Mouse (Mus musculus): Measurements from ENCODE around the gene Lgmn. TPM values are rescaled to one million over a fixed set of nuclear protein-coding genes. Genes with fewer than 3 reads are reported as not detected.
A peak's percentile ranks its signal among the peaks of the same experiment; 100 is the strongest.

Gene Lgmn
- polyA plus RNA-seq, 1 experiment from 2014 or later: 45.6 TPM

GRCm38 (mm10) chr12:102426285-102426684 lies 13.3 kb downstream of the Lgmn start:
- Histone ChIP-seq H3K4me1 (no peaks in the 10 kb centered on the region), H3K9me3 (0 out of 2 replicates have a peak, but pooled peaks cover 2% of the 10 kb centered on the region), H3K27ac (replicated peaks) (no peak overlapping the region), H3K27me3 (replicated peaks; ENCODE audit: low read depth, poor library complexity, severe bottlenecking) (no peaks in the 10 kb centered on the region), H3K36me3 (replicated peaks) (peaks cover 30% of the 10 kb centered on the region), H3K4me3 (no peak overlapping the region)
- 94% methylated on average over 7 of the region's 7 CpGs for WGBS
- DNase-seq (ENCODE audit: low spot score): no peak

- H3K27me3 ChIP-seq (replicated peaks; ENCODE audit: low read depth, poor library complexity, severe bottlenecking): no peaks in the 10 kb centered on the region
- 0 out of 2 replicates have a peak, but pooled peaks cover 2% of the 10 kb centered on the region for H3K9me3 ChIP-seq
- 80% methylated on average over 4 of the region's 4 CpGs for WGBS
- H3K4me3 ChIP-seq: no peak overlapping the region
- H3K4me1 ChIP-seq: no peaks in the 10 kb centered on the region
- DNase-seq (ENCODE audit: low spot score): no peak
- H3K27ac ChIP-seq (replicated peaks): no peak overlapping the region
- peaks cover 31% of the 10 kb centered on the region for H3K36me3 ChIP-seq (replicated peaks)
Observed at GRCm38 (mm10) chr12:102425048-102425578, 14.5 kb downstream of the Lgmn start.

- Histone ChIP-seq H3K9me3 (0 out of 2 replicates have a peak, but pooled peaks cover 2% of the 10 kb centered on the region), H3K27ac (replicated peaks) (no peak overlapping the region), H3K36me3 (replicated peaks) (peaks cover 31% of the 10 kb centered on the region), H3K27me3 (replicated peaks; ENCODE audit: low read depth, poor library complexity, severe bottlenecking) (no peaks in the 10 kb centered on the region), H3K4me1 (no peaks in the 10 kb centered on the region), H3K4me3 (no peak overlapping the region)
- 75% methylated on average over 2 of the region's 2 CpGs for WGBS
- no peak for DNase-seq (ENCODE audit: low spot score)
Observed at GRCm38 (mm10) chr12:102424456-102424855, 15.2 kb downstream of the Lgmn start.

GRCm38 (mm10) chr12:102423625-102424024 lies 16.0 kb downstream of the Lgmn start:
- Histone ChIP-seq H3K27ac (replicated peaks) (no peak overlapping the region), H3K4me1 (no peaks in the 10 kb centered on the region), H3K9me3 (0 out of 2 replicates have a peak, but pooled peaks cover 2% of the 10 kb centered on the region), H3K36me3 (replicated peaks) (peaks cover 31% of the 10 kb centered on the region), H3K27me3 (replicated peaks; ENCODE audit: low read depth, poor library complexity, severe bottlenecking) (no peaks in the 10 kb centered on the region), H3K4me3 (no peak overlapping the region)
- DNase-seq (ENCODE audit: low spot score): no peak
- WGBS: 91% methylated on average over 8 of the region's 8 CpGs

- WGBS: 93% methylated on average over 11 of the region's 11 CpGs
- H3K4me1 ChIP-seq: no peaks in the 10 kb centered on the region
- peaks cover 31% of the 10 kb centered on the region for H3K36me3 ChIP-seq (replicated peaks)
- no peak overlapping the region for H3K4me3 ChIP-seq
- no peaks in the 10 kb centered on the region for H3K27me3 ChIP-seq (replicated peaks; ENCODE audit: low read depth, poor library complexity, severe bottlenecking)
- H3K9me3 ChIP-seq: 0 out of 2 replicates have a peak, but pooled peaks cover 2% of the 10 kb centered on the region
- DNase-seq (ENCODE audit: low spot score): no peak
- no peak overlapping the region for H3K27ac ChIP-seq (replicated peaks)
Observed at GRCm38 (mm10) chr12:102422623-102423320, 16.8 kb downstream of the Lgmn start.

GRCm38 (mm10) chr12:102422065-102422464 lies 17.5 kb downstream of the Lgmn start:
- no peak overlapping the region for H3K4me3 ChIP-seq
- H3K4me1 ChIP-seq: no peaks in the 10 kb centered on the region
- H3K9me3 ChIP-seq: 0 out of 2 replicates have a peak, but pooled peaks cover 2% of the 10 kb centered on the region
- 0 out of 2 replicates have a peak overlapping the region, but pooled peaks have one; percentile 10 for H3K27ac ChIP-seq (replicated peaks)
- no peaks in the 10 kb centered on the region for H3K27me3 ChIP-seq (replicated peaks; ENCODE audit: low read depth, poor library complexity, severe bottlenecking)
- peaks cover 31% of the 10 kb centered on the region for H3K36me3 ChIP-seq (replicated peaks)
- DNase-seq (ENCODE audit: low spot score): no peak
- WGBS: 88% methylated on average over 6 of the region's 6 CpGs

GRCm38 (mm10) chr12:102420168-102420890 lies 19.3 kb downstream of the Lgmn start:
- H3K9me3 ChIP-seq: no peaks in the 10 kb centered on the region
- H3K27me3 ChIP-seq (replicated peaks; ENCODE audit: low read depth, poor library complexity, severe bottlenecking): no peaks in the 10 kb centered on the region
- peaks cover 29% of the 10 kb centered on the region for H3K36me3 ChIP-seq (replicated peaks)
- H3K4me3 ChIP-seq: no peak overlapping the region
- peaks cover 7% of the 10 kb centered on the region for H3K4me1 ChIP-seq
- H3K27ac ChIP-seq (replicated peaks): no peak overlapping the region
- DNase-seq (ENCODE audit: low spot score): no peak
- WGBS: 91% methylated on average over 10 of the region's 10 CpGs

GRCm38 (mm10) chr12:102419544-102419943 lies 20.1 kb downstream of the Lgmn start:
- WGBS: 74% methylated on average over 3 of the region's 3 CpGs
- Histone ChIP-seq H3K4me1 (peaks cover 7% of the 10 kb centered on the region), H3K36me3 (replicated peaks) (peaks cover 32% of the 10 kb centered on the region), H3K4me3 (no peak overlapping the region), H3K27me3 (replicated peaks; ENCODE audit: low read depth, poor library complexity, severe bottlenecking) (no peaks in the 10 kb centered on the region), H3K9me3 (no peaks in the 10 kb centered on the region), H3K27ac (replicated peaks) (no peak overlapping the region)
- no peak for DNase-seq (ENCODE audit: low spot score)

GRCm38 (mm10) chr12:102417701-102418100 lies 21.9 kb downstream of the Lgmn start:
- H3K9me3 ChIP-seq: no peaks in the 10 kb centered on the region
- H3K36me3 ChIP-seq (replicated peaks): peaks cover 33% of the 10 kb centered on the region
- H3K4me1 ChIP-seq: peaks cover 7% of the 10 kb centered on the region
- no peak for DNase-seq (ENCODE audit: low spot score)
- WGBS: 91% methylated on average over 6 of the region's 6 CpGs
- no peak overlapping the region for H3K27ac ChIP-seq (replicated peaks)
- H3K4me3 ChIP-seq: no peak overlapping the region
- H3K27me3 ChIP-seq (replicated peaks; ENCODE audit: low read depth, poor library complexity, severe bottlenecking): no peaks in the 10 kb centered on the region

GRCm38 (mm10) chr12:102416955-102417510 lies 22.6 kb downstream of the Lgmn start:
- Histone ChIP-seq H3K4me3 (no peak overlapping the region), H3K36me3 (replicated peaks) (peaks cover 27% of the 10 kb centered on the region), H3K27me3 (replicated peaks; ENCODE audit: low read depth, poor library complexity, severe bottlenecking) (no peaks in the 10 kb centered on the region), H3K9me3 (no peaks in the 10 kb centered on the region), H3K4me1 (peaks cover 7% of the 10 kb centered on the region), H3K27ac (replicated peaks) (0 out of 2 replicates have a peak overlapping the region, but pooled peaks have one; percentile 30)
- no peak for DNase-seq (ENCODE audit: low spot score)
- WGBS: 73% methylated on average over 7 of the region's 7 CpGs

- WGBS: 53% methylated on average over 7 of the region's 7 CpGs
Observed at GRCm38 (mm10) chr12:102416391-102416837, 23.2 kb downstream of the Lgmn start.

GRCm38 (mm10) chr12:102414686-102415085 lies 24.9 kb downstream of the Lgmn start:
- Histone ChIP-seq H3K27ac (replicated peaks) (no peak overlapping the region), H3K27me3 (replicated peaks; ENCODE audit: low read depth, poor library complexity, severe bottlenecking) (no peaks in the 10 kb centered on the region), H3K4me1 (peaks cover 7% of the 10 kb centered on the region), H3K9me3 (no peaks in the 10 kb centered on the region), H3K36me3 (replicated peaks) (peaks cover 19% of the 10 kb centered on the region), H3K4me3 (no peak overlapping the region)
- no peak for DNase-seq (ENCODE audit: low spot score)
- WGBS: 89% methylated on average over 6 of the region's 6 CpGs

More at GRCm38 (mm10) chr12:102416391-102416837, 23.2 kb downstream of the Lgmn start:
- Histone ChIP-seq H3K4me3 (no peak overlapping the region), H3K27me3 (replicated peaks; ENCODE audit: low read depth, poor library complexity, severe bottlenecking) (no peaks in the 10 kb centered on the region), H3K27ac (replicated peaks) (0 out of 2 replicates have a peak overlapping the region, but pooled peaks have one; percentile 30), H3K36me3 (replicated peaks) (peaks cover 21% of the 10 kb centered on the region), H3K4me1 (peaks cover 7% of the 10 kb centered on the region), H3K9me3 (no peaks in the 10 kb centered on the region)
- DNase-seq (ENCODE audit: low spot score): no peak
